Mouse (Mus musculus) heart, postnatal 36 days (tissue): ENCODE results near the gene Asb7. TPM values are rescaled to one million over a fixed set of nuclear protein-coding genes. Genes with fewer than 3 reads are reported as not detected.

ENCODE experiments used
- DNase-seq, 2 experiments: peaks; one replicate each; pipeline ENCODE4 v3.0.0; 2021 to 2022
- intact Hi-C: fragments of 180-260 bp; cut with DNase I; formaldehyde crosslinking; loops from one replicate; pipeline ENCODE4 v1.15.1; 2025
- total RNA-seq, 2 experiments: library from RNA; stranded (reverse); gene quantifications; 2 replicates each; pipeline ENCODE4 v1.2.3; 2021

Gene Asb7
- total RNA-seq, result 1 to 10 TPM; 7.5 to 8.1 TPM

DNA sequence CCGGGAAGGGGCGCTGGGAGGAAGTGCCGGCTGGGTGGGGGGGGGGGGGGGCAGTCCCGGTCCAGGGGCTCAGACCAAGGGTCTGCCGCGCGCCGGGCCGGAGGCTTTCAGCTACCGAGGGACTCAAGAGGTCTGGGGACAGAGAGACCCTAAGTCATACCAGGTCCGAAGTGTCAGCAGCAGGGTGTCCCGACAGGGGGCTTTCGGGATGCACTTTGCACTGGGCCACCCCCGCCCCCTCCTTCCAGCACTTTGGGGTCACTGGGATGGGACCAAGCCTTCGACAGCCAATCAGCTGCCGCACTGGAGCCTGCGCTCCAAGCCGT lies at the start of gene Asb7:
Asb7 (minus strand) TSS at position 303 of the 326 bp plus-strand sequence.
- no peak for DNase-seq
- intact Hi-C loops, result no loop called here

DNA sequence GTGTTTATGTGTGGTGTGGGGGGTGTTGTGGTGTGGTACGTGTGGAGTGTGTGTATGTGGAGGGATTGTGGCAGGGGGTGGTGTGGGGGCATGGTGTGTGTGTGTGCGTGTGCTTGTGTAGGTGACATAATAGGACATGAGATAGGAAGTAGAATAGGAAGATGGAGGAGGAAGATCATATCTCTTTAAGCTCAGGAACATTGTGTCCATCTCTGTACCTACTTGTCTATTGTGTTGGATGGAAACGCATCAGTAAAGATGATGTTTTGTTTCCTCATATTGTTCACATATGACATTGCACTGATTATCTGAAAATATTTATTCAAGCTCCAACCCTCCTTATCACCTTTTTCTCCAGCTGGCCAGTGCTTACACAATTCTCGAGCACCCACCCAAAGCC lies 48.0 kb upstream of the Asb7 start:
- intact Hi-C loops, result no loop called here
- no peak for DNase-seq

DNA sequence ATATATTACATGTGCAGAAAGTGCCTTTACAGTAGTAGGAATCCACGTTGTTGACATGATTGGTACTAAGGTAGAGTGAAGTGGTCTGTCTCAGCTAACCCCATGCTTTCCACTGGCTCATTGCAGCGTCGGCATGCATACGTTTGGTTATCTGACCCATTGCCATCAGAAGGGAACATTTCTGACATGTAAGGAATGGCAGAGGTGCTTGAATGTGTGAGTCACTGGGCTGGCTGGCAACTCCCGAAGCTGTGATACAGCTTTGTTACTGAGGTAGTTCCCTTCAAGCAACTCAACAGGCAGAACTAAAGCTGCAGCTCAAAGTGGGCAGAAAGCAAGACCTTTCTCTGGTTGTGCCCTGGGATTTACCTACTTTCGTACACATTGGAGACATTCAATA lies 45.6 kb upstream of the Asb7 start:
- intact Hi-C loops, result no loop called here
- no peak for DNase-seq

DNA sequence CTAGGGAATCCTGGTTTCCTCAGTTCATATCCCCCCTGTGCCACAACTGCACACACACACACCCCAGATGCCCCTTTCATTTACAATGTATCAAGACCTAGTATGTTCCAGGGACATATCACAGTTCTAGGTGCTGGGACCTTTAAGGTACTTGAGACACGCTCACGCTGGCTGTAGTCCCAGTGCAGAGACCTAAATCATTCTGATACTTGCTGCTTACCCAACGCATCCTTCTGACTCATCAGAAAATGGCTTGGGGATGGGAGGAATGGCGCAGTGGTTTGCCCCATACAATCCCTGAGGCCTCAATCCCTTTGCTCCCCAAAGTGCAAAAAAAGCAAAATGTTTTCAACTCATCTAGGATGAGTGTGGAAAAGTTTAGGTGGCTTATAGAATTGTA lies 45.1 kb upstream of the Asb7 start:
- DNase-seq, result no peak
- intact Hi-C loops, result no loop called here

DNA sequence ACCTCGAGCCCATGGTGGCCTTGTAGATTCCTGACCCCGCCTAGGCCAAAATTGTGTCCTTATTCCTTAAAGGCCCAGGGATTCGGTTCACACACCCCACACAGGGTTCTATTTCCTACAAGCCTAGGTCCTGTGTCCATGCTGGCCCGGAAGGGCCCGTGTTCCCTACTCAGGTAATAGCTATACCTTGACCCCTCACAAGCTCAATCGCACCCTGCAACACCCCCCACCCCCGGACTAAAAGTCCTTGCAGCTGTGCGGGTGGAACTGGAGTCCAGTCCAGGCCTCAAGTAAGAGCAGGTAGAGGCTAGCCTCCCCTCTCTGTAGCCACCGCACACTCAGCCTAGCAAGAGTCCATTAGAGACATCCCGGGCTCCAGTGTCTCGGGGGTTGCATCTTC lies 44.5 kb upstream of the Asb7 start:
- intact Hi-C loops, result no loop called here
- no peak for DNase-seq

DNA sequence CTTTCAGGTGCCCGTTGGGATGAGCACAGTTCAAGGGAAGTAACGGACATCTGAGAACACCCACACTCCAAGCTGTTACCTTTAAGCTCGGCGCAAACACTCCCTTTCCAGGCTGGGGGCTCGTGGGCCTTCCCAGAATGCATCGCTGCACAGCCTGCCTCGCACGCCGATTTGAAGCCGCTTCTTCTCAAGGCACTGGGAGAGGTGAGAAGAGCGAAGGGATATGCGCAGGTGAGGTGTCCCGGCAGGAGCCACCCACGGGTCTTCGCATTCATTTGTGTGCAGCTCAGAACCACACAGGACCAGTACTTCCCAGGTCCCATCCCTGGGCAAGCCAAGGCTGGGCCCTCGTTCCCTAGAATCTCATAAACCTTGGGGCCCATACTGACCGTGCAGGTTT lies 44.0 kb upstream of the Asb7 start:
- no peak for DNase-seq

DNA sequence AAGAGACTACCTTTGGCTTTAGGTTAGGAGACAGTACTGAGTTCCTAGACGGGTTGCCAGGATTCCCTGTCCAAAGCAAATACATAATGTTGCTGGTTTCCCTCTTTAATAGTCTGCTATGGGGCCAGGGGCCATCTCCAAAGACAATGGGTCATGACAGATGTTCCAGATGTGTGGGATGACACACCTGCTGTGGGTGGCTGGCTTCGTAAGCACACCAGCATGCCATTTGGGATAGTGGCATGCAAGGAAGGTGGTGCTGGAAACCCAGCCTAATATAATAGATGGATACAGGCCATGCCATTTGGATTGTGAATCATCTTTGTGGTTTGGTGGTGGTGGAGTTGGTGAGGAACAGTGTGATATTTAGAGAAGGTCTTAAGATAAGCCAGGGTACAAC lies 39.8 kb upstream of the Asb7 start:
- DNase-seq, result no peak
- intact Hi-C loops, result no loop called here

More for the DNA sequence above, 44.0 kb upstream of the Asb7 start:
- intact Hi-C loops, result no loop called here

DNA sequence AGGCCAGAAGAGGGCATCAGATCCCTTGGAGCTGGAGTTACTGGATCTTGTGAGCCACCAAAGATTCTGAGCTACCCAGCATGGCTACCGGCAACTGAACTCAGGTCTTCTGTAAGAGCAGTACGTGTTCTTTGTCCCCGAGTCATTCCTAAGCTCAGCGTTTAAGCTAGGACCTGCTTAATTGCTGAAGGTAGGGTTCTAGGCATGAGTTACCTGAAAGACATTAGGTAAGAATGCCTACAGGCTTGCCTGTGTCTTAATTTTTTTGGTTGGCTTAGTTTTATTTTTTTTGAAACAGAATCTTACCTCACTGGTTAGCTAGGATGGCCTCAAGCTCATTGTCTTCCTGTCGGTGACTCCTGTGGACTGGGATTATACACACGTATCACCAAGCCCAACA lies 38.7 kb upstream of the Asb7 start:
- DNase-seq, result no peak
- intact Hi-C loops, result no loop called here

DNA sequence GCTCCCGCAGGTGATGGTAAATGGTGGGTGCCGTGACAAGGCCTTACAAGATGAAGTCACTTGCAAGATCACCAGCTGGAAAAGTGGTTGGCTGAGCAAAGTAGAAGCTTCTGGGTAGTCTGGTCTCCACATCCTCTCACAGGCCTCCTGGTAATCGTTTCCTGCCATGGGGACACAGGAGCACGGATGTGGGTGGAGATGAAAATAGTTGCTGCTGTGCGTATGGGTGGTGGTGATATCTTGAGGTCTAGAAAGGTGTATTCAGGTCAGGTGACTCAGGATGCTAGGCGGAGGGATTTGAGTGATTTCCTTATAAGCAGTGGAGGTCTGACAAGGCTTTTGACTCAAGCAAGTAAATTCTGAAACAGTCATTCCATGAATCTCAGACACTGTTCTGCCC lies 35.6 kb upstream of the Asb7 start:
- intact Hi-C loops, result no loop called here
- DNase-seq, result no peak

DNA sequence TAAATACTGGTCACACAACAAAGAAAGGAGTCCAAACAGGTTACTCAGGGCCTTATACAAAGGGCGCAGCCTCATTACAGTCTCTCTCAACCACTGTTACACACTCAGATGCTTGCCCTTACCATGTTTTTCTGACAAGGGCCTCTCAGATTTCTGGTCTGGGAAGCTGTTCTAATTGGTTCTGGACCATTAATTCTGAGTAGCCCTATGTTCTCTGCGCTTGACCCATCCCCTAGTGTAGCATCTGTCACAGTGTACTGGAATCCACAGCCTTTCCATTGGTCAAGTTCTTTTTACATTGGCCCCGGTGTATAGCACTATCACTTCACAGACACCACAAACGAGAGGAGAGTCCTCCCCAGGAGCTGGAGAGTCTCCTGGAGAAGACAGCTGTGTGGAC lies 35.1 kb upstream of the Asb7 start:
- no peak for DNase-seq
- intact Hi-C loops, result no loop called here

DNA sequence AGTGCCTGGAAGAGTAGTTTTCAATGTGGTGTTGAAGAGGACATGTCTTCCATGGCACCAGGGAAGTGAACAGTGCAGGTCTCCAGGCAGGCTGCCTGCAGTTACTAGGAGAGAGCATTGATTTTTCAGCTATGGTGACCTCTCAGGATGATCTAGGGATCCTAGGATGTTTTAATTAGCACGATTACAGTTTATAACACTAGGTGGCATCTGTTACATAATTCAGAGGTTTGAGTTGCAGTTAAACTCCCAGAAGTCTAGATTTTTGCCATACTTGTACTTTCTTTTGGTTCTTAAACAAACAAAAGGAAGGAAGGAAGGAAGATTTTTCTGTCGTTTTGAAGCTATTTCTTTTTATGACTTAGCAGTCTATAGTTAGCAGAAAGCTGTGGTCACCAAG lies 21.8 kb upstream of the Asb7 start:
- intact Hi-C loops, result loop anchor here (1.0 to 2.0 kb wide), 2 partner anchors 128 to 488 kb away; partner anchors contain the start of gene Adamts17
- no peak for DNase-seq

DNA sequence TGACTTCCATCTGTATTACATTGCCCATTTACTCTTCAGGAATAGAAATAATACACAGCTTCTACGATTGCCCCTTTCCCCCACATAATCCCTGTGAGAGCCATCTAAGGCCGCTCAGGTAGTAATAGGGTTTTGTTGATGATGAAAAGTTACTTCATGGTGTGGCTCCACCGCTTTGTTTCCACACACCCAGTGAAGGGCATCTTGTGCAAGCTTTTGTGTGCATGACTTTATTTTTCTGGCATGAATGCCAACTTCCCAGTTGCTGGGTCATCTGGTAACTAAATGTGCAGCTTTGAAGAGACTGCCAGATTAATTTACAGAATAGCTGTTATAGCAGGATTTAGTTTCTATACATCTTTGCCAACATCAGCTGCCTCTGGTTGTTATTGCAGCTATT lies 15.2 kb upstream of the Asb7 start:
- no peak for DNase-seq
- intact Hi-C loops, result loop anchor here (5.0 kb wide), 1 partner anchor 933 kb away; no protein-coding TSS in a partner anchor

DNA sequence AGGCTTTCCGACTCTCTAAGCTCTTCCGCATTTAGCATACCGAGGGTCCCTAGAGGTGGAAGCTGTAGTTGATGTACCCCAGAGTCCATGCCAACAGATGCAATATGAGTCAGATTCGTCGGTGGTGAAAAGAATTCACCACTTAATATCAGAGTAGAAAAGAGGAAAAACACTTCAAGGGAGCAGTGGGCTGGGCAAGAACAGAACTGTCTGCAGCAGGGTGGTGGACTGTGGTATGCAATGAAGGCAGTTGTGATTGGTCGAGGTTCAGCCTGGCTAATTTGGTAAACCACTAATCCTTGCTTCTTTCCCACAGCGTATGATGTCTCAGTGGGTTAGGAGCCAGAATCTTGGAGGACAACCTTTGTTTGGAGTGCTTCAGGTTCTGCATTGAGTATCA lies 13.3 kb upstream of the Asb7 start:
- intact Hi-C loops, result loop anchor here (5.0 kb wide), 1 partner anchor 935 kb away; no protein-coding TSS in a partner anchor
- no peak for DNase-seq

DNA sequence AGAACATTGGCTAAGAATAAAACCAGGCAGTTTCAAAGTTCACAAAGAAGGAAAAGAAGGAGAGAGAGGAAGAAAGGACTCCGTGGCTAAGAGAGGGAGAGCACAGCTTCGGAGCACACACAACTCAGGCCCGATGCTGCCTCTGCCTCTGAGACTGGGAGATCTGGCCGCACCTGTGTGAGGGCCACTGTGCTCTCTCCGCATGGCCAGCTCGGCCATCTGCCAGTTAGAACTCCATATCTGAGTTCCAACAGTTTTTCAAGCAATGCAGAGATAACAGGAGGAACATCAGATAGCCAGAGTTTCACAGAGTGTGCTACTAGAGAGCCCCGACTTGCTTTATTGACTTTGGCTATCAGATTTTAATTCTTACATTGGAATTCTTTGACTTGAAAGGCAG lies 5.1 kb upstream of the Asb7 start:
- intact Hi-C loops, result no loop called here
- DNase-seq, result no peak

DNA sequence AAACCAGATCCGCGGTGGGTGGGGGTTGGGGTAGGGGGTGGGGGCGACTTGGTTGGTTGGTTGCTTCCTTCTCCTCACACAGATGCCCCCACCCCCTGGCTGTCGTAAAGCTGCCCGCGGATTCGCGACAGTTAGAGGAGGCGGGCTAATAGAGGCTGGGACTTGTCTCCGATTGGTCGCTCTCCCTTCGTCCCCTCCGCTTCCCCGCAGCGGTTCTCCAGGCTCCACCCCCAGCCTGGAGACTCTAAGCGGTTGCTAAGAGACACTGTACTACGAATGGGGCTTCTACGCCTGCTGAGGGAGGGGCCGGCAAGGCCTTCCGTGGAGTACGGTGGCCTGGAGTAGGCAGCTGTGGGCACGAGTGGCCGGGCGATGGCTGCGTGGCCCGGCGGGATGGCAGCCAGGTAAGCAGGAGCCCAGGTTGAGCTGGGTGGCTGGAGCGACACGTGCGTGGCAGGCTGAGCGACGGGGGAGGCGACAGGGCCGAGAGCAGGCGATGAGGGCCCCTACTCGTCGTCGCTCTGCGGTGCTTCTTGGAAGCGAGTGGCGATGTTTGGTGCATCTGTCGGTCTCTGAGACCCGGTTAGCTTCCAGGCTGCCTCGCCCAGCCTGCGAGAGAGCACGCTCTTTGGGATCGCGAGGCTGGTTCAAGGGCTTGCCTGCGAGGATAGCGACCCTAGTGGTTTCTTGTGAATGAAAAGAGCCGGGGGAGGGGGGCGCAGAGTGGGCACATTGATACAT lies 394 bp upstream of the Asb7 start, which contains the start of gene Lins1:
Lins1 (plus strand) TSS at position 270 of the 741 bp plus-strand sequence.
- intact Hi-C loops, result no loop called here
- peak; percentile 93 to 95 for DNase-seq

DNA sequence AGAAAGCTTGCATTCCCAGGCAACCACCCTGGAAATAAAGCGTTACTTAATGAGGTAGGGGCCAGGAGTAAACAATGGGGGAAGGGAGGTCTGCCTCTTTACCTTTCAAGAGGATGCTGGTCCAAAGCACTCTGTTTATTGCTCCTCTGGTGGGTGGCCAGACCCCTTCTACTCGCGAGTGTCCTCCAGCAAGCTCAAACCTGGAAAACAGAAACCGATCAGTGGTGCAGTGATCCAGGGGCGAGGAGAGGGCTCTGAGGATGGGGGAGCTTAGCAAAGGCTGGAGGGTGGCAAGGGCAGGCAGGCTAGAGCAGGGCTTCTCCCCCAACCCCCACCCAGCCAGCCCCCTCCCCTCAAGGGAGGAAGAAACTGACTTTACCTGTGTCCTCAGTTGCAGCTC lies 675 bp downstream of the Asb7 start:
- peak in 1 of 2 experiments; percentile 9 for DNase-seq
- intact Hi-C loops, result no loop called here

DNA sequence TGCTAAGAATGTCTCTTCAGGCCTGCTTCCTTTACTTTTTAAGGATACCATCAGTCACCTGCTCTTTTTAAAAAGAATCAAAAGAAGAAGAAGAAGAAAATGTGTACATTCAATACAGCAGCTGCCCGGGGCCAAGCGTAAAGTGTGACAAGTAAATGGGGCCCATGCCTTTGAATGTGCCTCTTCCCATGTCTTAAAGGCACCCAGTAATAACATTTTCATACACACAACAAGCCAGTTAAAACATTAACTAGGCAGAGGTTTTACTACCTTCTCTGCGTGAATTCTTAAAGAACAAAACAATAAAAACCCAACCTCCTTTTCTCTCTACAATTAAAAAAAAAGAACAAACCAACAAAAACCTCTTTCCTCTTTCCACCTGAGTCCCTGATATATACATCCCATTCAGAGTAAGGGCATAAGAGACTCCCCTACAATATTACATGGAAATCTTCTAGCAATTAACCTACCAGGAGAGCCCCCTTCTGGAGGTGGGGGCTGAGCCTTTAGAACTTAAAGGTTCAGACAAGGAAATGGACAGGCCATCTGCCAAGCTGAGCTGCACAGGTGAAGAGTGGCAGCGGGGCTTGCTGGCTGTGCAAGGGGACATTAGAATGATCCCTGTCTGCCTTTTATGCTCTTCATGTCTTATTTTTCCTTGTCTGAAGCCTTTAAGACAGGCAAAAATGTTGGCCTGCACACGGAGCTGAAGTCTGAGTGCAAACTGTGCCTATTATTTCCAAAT lies 7.1 kb downstream of the Asb7 start:
- DNase-seq, result no peak
- intact Hi-C loops, result no loop called here

DNA sequence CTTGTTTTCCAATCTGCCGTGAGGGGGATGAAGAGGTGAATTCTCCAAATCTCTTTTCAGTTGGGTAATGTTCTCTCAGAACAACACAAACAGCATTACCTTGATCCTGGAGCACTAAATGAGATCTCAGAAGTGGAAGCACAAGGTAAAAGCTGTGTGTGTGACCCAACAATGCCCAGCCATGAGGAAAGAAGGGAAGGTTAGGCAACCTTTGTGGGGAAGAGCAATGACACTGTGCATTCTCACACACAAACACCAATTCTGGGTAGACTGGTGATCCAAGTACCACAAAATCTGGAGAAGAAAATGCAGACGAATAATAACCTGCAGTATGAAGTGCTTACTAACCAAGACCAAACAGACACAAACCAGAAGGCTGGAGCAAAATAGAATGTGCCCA lies 13.6 kb downstream of the Asb7 start:
- intact Hi-C loops, result no loop called here
- no peak for DNase-seq

DNA sequence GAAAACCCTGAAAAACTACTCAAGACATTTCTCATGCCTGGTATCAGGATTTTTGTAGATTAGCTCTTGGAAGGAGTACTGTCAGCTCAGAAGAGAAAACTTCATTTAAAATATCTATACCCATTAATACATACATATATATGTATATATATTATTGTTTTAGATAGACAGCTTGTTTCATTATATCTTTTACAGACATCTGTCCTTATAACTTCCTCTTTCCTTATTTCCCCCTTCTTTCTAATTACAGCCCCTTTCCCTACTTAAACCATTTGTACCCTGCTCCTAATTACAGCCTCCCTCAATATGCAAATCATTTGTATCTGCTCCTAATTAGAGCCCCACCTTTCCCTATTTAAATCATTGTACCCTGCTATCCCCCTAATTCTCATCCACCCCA lies 22.3 kb downstream of the Asb7 start:
- no peak for DNase-seq
- intact Hi-C loops, result no loop called here

DNA sequence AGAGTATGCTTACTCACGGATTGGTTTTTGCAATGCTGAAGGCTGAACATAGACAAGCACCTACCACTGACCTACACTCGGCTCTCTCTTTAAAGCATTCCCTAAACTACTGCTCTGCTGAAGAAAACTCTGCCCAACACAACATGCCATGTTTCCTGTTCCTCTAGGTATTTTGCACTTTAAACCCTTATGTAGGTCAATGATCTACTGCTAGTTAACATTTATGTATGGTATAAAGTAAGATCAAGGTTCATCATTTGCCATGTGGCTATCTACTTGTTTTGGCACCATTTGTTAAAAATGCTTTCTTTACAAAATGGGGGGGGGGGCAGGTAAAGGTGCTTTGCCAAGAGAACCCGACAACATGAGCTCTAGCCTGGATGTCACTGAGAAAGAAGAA lies 25.8 kb downstream of the Asb7 start:
- intact Hi-C loops, result loop anchor here (2.0 kb wide), 1 partner anchor 563 kb away; no protein-coding TSS in a partner anchor

DNA sequence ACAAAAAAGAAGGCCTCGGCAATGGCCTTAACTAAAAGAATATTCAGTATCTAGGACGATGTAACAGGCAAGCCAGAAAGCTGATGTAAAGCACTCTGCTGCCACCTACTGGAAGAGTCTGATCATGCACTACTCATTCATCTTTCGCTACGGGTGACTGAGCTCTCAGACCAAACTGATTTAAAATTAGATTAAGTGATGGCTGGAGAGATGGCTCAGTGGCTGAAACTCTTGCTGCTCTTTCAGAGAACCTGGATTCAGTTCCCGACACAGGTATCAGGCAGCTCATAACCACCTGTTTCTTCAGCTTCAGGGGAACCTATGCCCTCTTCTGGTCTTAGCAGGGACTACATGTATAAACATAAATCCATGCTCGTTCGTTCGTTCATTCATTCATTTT lies 27.8 kb downstream of the Asb7 start:
- DNase-seq, result peak; percentile 75 to 85
- intact Hi-C loops, result loop anchor here (1.0 kb wide), 3 partner anchors 227 to 351 kb away; no protein-coding TSS in a partner anchor

More for the DNA sequence above, 25.8 kb downstream of the Asb7 start:
- DNase-seq, result no peak

DNA sequence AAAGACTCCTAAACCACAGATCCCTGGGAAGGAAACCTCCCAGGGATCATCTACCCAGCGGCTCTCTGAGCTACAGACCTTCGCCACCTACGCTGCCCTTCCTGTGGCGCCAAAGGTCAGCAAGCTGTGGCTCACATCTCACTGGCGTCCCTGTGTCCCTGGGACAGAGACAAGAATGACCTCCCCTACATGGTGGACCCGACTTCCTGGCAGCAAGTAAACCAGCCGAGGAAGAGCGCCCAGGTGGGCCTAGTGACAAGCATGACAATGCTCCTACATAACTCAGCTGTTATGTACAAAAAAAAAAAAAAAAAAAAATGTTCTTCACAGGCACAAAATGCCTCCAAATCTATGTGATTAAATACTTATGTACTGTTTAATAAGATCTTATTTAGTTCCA lies 28.4 kb downstream of the Asb7 start:
- intact Hi-C loops, result loop anchor here (1.0 kb wide), 3 partner anchors 227 to 351 kb away; no protein-coding TSS in a partner anchor
- DNase-seq, result no peak
